Mouse (Mus musculus) gastrocnemius, postnatal 25 days (tissue): ENCODE data around the gene Hadha. TPM values are rescaled to one million over a fixed set of nuclear protein-coding genes. Genes with fewer than 3 reads are reported as not detected.

Source experiments
- microRNA-seq, 2 experiments: library from miRNA; unstranded; fragments of <30 nt; microRNA quantifications; one replicate each; pipeline ENCODE4 v1.2.0; 2021; ENCODE audit warnings: borderline replicate concordance in 2 of 2
- total RNA-seq, 2 experiments: library from RNA; stranded (reverse); gene quantifications; 1 replicate in 1 of 2; 2 replicates in 1 of 2; pipeline ENCODE4 v1.2.3; 2021

Hadha gene
- total RNA-seq, 2 experiments from 2014 or later: 270 to 342 TPM

Small RNA genes within 50 kb of the gene (microRNA-seq; reads per million reads assigned to microRNA genes)
- gene Mir1960: 1.5 to 1.6 reads per million in 2 experiments

Other genes with a start within 250 kb of the Hadha start
- not detected for gene Il6, start 142.0 kb downstream of the Hadha start, total RNA-seq
- 1 to 10 TPM; 1.8 to 5.1 TPM for gene Tyms, start 81.5 kb downstream of the Hadha start, total RNA-seq
- not detected for gene Garem2, start 50.0 kb downstream of the Hadha start, total RNA-seq
- not detected for gene 3110082J24Rik, start 49.1 kb downstream of the Hadha start, total RNA-seq
- 100 to 1,000 TPM; 301 to 366 TPM for gene Hadhb, start 86 bp upstream of the Hadha start, total RNA-seq
- gene Adgrf3, start 50.6 kb upstream of the Hadha start, total RNA-seq: not detected
- 10 to 100 TPM; 10.3 to 13.0 TPM for gene Selenoi, start 77.4 kb upstream of the Hadha start, total RNA-seq
- gene Drc1, start 126.2 kb upstream of the Hadha start, total RNA-seq: not detected